Mouse (Mus musculus): ENCODE measurements around the gene Gps2. TPM values are rescaled to one million over a fixed set of nuclear protein-coding genes. Genes with fewer than 3 reads are reported as not detected.

Gene Gps2
- polyA plus RNA-seq (2015; fragmentation: Nextera tagmentation; extraction: Ambion mirVana): 68.1 and 68.5 TPM in 2 replicates

- Histone ChIP-seq H3K9ac (peak within 1 kb of the TSS; percentile 96), H3K27me3 (replicated peaks) (no peaks in the 10 kb centered on the region), H3K4me3 (replicated peaks) (peak within 1 kb of the TSS; percentile 91), H3K27ac (peak within 1 kb of the TSS; percentile 73), H3K9me3 (no peaks in the 10 kb centered on the region), H3K4me2 (replicated peaks) (peak within 1 kb of the TSS; percentile 96), H3K4me1 (replicated peaks) (peaks cover 29% of the 10 kb centered on the region), H3K36me3 (peaks cover 63% of the 10 kb centered on the region)
- 2% methylated on average over 61 of the region's 61 CpGs for WGBS
- ATAC-seq: peak; percentile 91
Observed at GRCm38 (mm10) chr11:69913554-69914371, at the start of gene Gps2. TSS of gene Gps2 (plus strand) at chr11:69913888.

- Histone ChIP-seq H3K4me3 (replicated peaks) (no peak overlapping the region), H3K9me3 (no peaks in the 10 kb centered on the region), H3K27ac (no peak overlapping the region), H3K9ac (no peak overlapping the region), H3K27me3 (replicated peaks) (no peaks in the 10 kb centered on the region), H3K36me3 (no peaks in the 10 kb centered on the region), H3K4me2 (replicated peaks) (no peak overlapping the region), H3K4me1 (replicated peaks) (no peaks in the 10 kb centered on the region)
- 47% methylated on average over 8 of the region's 8 CpGs for WGBS
- no peak for ATAC-seq
Observed at GRCm38 (mm10) chr11:69864138-69864860, 49.4 kb upstream of the Gps2 start.

GRCm38 (mm10) chr11:69865561-69865960 lies 48.1 kb upstream of the Gps2 start:
- 82% methylated on average over 9 of the region's 9 CpGs for WGBS

GRCm38 (mm10) chr11:69867335-69867734 lies 46.4 kb upstream of the Gps2 start:
- H3K4me1 ChIP-seq (replicated peaks): no peaks in the 10 kb centered on the region
- H3K27me3 ChIP-seq (replicated peaks): no peaks in the 10 kb centered on the region
- 57% methylated on average over 9 of the region's 9 CpGs for WGBS
- no peaks in the 10 kb centered on the region for H3K36me3 ChIP-seq
- H3K4me3 ChIP-seq (replicated peaks): no peak overlapping the region
- H3K4me2 ChIP-seq (replicated peaks): no peak overlapping the region
- no peak for ATAC-seq
- H3K9me3 ChIP-seq: no peaks in the 10 kb centered on the region
- H3K27ac ChIP-seq: no peak overlapping the region
- H3K9ac ChIP-seq: 0 out of 2 replicates have a peak overlapping the region, but pooled peaks have one; percentile 17

More at GRCm38 (mm10) chr11:69865561-69865960, 48.1 kb upstream of the Gps2 start:
- ATAC-seq: no peak
- no peaks in the 10 kb centered on the region for H3K4me1 ChIP-seq (replicated peaks)
- no peak overlapping the region for H3K4me3 ChIP-seq (replicated peaks)
- H3K9me3 ChIP-seq: no peaks in the 10 kb centered on the region
- no peak overlapping the region for H3K4me2 ChIP-seq (replicated peaks)
- no peak overlapping the region for H3K9ac ChIP-seq
- no peaks in the 10 kb centered on the region for H3K36me3 ChIP-seq
- H3K27me3 ChIP-seq (replicated peaks): no peaks in the 10 kb centered on the region
- no peak overlapping the region for H3K27ac ChIP-seq

- no peaks in the 10 kb centered on the region for H3K9me3 ChIP-seq
- no peaks in the 10 kb centered on the region for H3K4me1 ChIP-seq (replicated peaks)
- no peak overlapping the region for H3K4me3 ChIP-seq (replicated peaks)
- H3K27me3 ChIP-seq (replicated peaks): no peaks in the 10 kb centered on the region
- WGBS: 82% methylated on average over 2 of the region's 2 CpGs
- peak; percentile 85 for ATAC-seq
- H3K9ac ChIP-seq: no peak overlapping the region
- H3K36me3 ChIP-seq: no peaks in the 10 kb centered on the region
- H3K4me2 ChIP-seq (replicated peaks): no peak overlapping the region
- no peak overlapping the region for H3K27ac ChIP-seq
Observed at GRCm38 (mm10) chr11:69870289-69871069, 43.2 kb upstream of the Gps2 start.

GRCm38 (mm10) chr11:69871822-69872221 lies 41.9 kb upstream of the Gps2 start:
- no peak overlapping the region for H3K9ac ChIP-seq
- no peak overlapping the region for H3K4me3 ChIP-seq (replicated peaks)
- no peaks in the 10 kb centered on the region for H3K9me3 ChIP-seq
- H3K4me2 ChIP-seq (replicated peaks): no peak overlapping the region
- no peaks in the 10 kb centered on the region for H3K4me1 ChIP-seq (replicated peaks)
- ATAC-seq: no peak
- WGBS: 84% methylated on average over 7 of the region's 7 CpGs
- no peaks in the 10 kb centered on the region for H3K27me3 ChIP-seq (replicated peaks)
- no peaks in the 10 kb centered on the region for H3K36me3 ChIP-seq
- H3K27ac ChIP-seq: no peak overlapping the region

- WGBS: 80% methylated on average over 4 of the region's 4 CpGs
- no peak overlapping the region for H3K9ac ChIP-seq
- H3K4me1 ChIP-seq (replicated peaks): 0 out of 2 replicates have a peak, but pooled peaks cover 4% of the 10 kb centered on the region
- H3K36me3 ChIP-seq: no peaks in the 10 kb centered on the region
- H3K27me3 ChIP-seq (replicated peaks): no peaks in the 10 kb centered on the region
- no peak for ATAC-seq
- H3K4me3 ChIP-seq (replicated peaks): no peak overlapping the region
- H3K27ac ChIP-seq: no peak overlapping the region
- no peaks in the 10 kb centered on the region for H3K9me3 ChIP-seq
- no peak overlapping the region for H3K4me2 ChIP-seq (replicated peaks)
Observed at GRCm38 (mm10) chr11:69872451-69872850, 41.2 kb upstream of the Gps2 start.

- no peak for ATAC-seq
- H3K4me3 ChIP-seq (replicated peaks): no peak overlapping the region
- no peaks in the 10 kb centered on the region for H3K36me3 ChIP-seq
- no peak overlapping the region; the same call in 1 of the 2 replicates for H3K4me2 ChIP-seq (replicated peaks)
- no peaks in the 10 kb centered on the region for H3K9me3 ChIP-seq
- H3K27me3 ChIP-seq (replicated peaks): no peaks in the 10 kb centered on the region
- H3K9ac ChIP-seq: no peak overlapping the region
- WGBS: 43% methylated on average over 7 of the region's 7 CpGs
- H3K27ac ChIP-seq: 0 out of 2 replicates have a peak overlapping the region, but pooled peaks have one; percentile 32
- peaks cover 22% of the 10 kb centered on the region for H3K4me1 ChIP-seq (replicated peaks)
Observed at GRCm38 (mm10) chr11:69876186-69876585, 37.5 kb upstream of the Gps2 start.

GRCm38 (mm10) chr11:69876867-69877266 lies 36.8 kb upstream of the Gps2 start:
- Histone ChIP-seq H3K36me3 (no peaks in the 10 kb centered on the region), H3K27ac (peak overlapping the region; percentile 32; the same call in 1 of the 2 replicates), H3K9me3 (no peaks in the 10 kb centered on the region), H3K4me1 (replicated peaks) (peaks cover 27% of the 10 kb centered on the region), H3K27me3 (replicated peaks) (no peaks in the 10 kb centered on the region), H3K4me2 (replicated peaks) (peak overlapping the region; percentile 34), H3K4me3 (replicated peaks) (no peak overlapping the region; the same call in 1 of the 2 replicates), H3K9ac (no peak overlapping the region)
- 8% methylated on average over 12 of the region's 12 CpGs for WGBS
- ATAC-seq: peak; percentile 24

GRCm38 (mm10) chr11:69877878-69878277 lies 35.8 kb upstream of the Gps2 start, which contains the start of gene Tmem95:
TSS of gene Tmem95 (minus strand) at chr11:69878018.
- no peaks in the 10 kb centered on the region for H3K36me3 ChIP-seq
- no peak within 1 kb of the TSS; the same call in 1 of the 2 replicates for H3K4me3 ChIP-seq (replicated peaks)
- WGBS: 86% methylated on average over 11 of the region's 11 CpGs
- H3K9me3 ChIP-seq: no peaks in the 10 kb centered on the region
- H3K27ac ChIP-seq: 0 out of 2 replicates have a peak within 1 kb of the TSS, but pooled peaks have one; percentile 32
- H3K4me1 ChIP-seq (replicated peaks): peaks cover 27% of the 10 kb centered on the region
- no peaks in the 10 kb centered on the region for H3K27me3 ChIP-seq (replicated peaks)
- peak within 1 kb of the TSS; percentile 88 for H3K4me2 ChIP-seq (replicated peaks)
- ATAC-seq: no peak
- H3K9ac ChIP-seq: 0 out of 2 replicates have a peak within 1 kb of the TSS, but pooled peaks have one; percentile 1

GRCm38 (mm10) chr11:69878399-69878798 lies 35.3 kb upstream of the Gps2 start:
- peak overlapping the region; percentile 88; the same call in 1 of the 2 replicates for H3K4me2 ChIP-seq (replicated peaks)
- H3K4me3 ChIP-seq (replicated peaks): no peak overlapping the region

More at GRCm38 (mm10) chr11:69878399-69878798, 35.3 kb upstream of the Gps2 start:
- 0 out of 2 replicates have a peak overlapping the region, but pooled peaks have one; percentile 1 for H3K9ac ChIP-seq
- H3K27me3 ChIP-seq (replicated peaks): no peaks in the 10 kb centered on the region
- ATAC-seq: no peak
- H3K9me3 ChIP-seq: no peaks in the 10 kb centered on the region
- 75% methylated on average over 3 of the region's 3 CpGs for WGBS
- H3K27ac ChIP-seq: no peak overlapping the region
- peaks cover 27% of the 10 kb centered on the region for H3K4me1 ChIP-seq (replicated peaks)
- no peaks in the 10 kb centered on the region for H3K36me3 ChIP-seq
